Mouse (Mus musculus) C2C12 (cell line): Measurements from ENCODE around the gene Strn4. TPM values are rescaled to one million over a fixed set of nuclear protein-coding genes. Genes with fewer than 3 reads are reported as not detected.

ENCODE experiments used
- H3K27me3 ChIP-seq: one replicate; pipeline ENCODE4 v1.6.1; 2011; ENCODE audit not compliant: control insufficient read depth, insufficient read depth, insufficient read length
- H3K36me3 ChIP-seq: one replicate; pipeline ENCODE4 v1.6.1; 2011; ENCODE audit not compliant: control insufficient read depth, insufficient read depth
- H3K4me3 ChIP-seq: one replicate; pipeline ENCODE4 v1.5.1; 2011; ENCODE audit warnings: mild to moderate bottlenecking, control low read depth; ENCODE audit not compliant: poor library complexity, insufficient read depth, severe bottlenecking
- H3K79me2 ChIP-seq: one replicate; pipeline ENCODE4 v1.6.1; 2011; ENCODE audit not compliant: control insufficient read depth, insufficient read depth
- H3K79me3 ChIP-seq: one replicate; pipeline ENCODE4 v1.6.1; 2011; ENCODE audit warnings: low read depth, control low read depth
- H3ac ChIP-seq: one replicate; pipeline ENCODE3; 2011; ENCODE audit warnings: low read depth; ENCODE audit not compliant: control insufficient read depth, insufficient read length
- CEBPB ChIP-seq: IDR thresholded peaks from one replicate; pipeline ENCODE4 v1.6.1; 2011; ENCODE audit warnings: low read depth, mild to moderate bottlenecking, control low read depth, moderate library complexity
- CTCF ChIP-seq: IDR thresholded peaks from one replicate; pipeline ENCODE4 v1.5.1; 2011; ENCODE audit not compliant: control insufficient read depth, insufficient read depth, insufficient read length
- FOSL1 ChIP-seq: IDR thresholded peaks from one replicate; pipeline ENCODE4 v1.8.0; 2011; ENCODE audit warnings: mild to moderate bottlenecking, low read length; ENCODE audit not compliant: poor library complexity, insufficient read depth, severe bottlenecking
- MAX ChIP-seq: IDR thresholded peaks from one replicate; pipeline ENCODE4 v1.6.1; 2011; ENCODE audit warnings: mild to moderate bottlenecking, control low read depth
- MYOD1 ChIP-seq: IDR thresholded peaks from one replicate; pipeline ENCODE4 v1.6.1; 2011; ENCODE audit warnings: low read depth; ENCODE audit not compliant: control insufficient read depth, insufficient read length
- MYOG ChIP-seq: IDR thresholded peaks from one replicate; pipeline ENCODE4 v1.6.1; 2011; ENCODE audit not compliant: control insufficient read depth, insufficient read length; ENCODE audit errors: extremely low read depth
- USF1 ChIP-seq: IDR thresholded peaks from one replicate; pipeline ENCODE4 v1.6.1; 2011; ENCODE audit warnings: low read depth, mild to moderate bottlenecking, control low read depth, moderate library complexity
- polyA plus RNA-seq: library from polyadenylated mRNA; unstranded; fragments of >200 nt; fragmentation: generic; extraction: Trizol; gene quantifications from one replicate; pipeline ENCODE4 v1.2.1, GENCODE M21; 2012; ENCODE audit warnings: missing spikeins

Gene Strn4
- polyA plus RNA-seq, 1 experiment: 50.4 TPM

GRCm38 (mm10) chr7:16876006-16876405 is 60.3 kb downstream of the Strn4 start:
- no peak overlapping the region for H3K4me3 ChIP-seq

GRCm38 (mm10) chr7:16876608-16877007 is 60.9 kb downstream of the Strn4 start:
- Histone ChIP-seq H3K27me3 (no peaks in the 10 kb centered on the region), H3K36me3 (no peaks in the 10 kb centered on the region), H3K4me3 (no peak overlapping the region), H3K79me3 (no peaks in the 10 kb centered on the region), H3ac (no peak overlapping the region), H3K79me2 (no peaks in the 10 kb centered on the region)
- TF ChIP-seq FOSL1 (no peak), CEBPB (no peak), MAX (no peak), MYOD1 (no peak), MYOG (no peak), CTCF (no peak), USF1 (no peak)

More at GRCm38 (mm10) chr7:16876006-16876405, 60.3 kb downstream of the Strn4 start:
- no peaks in the 10 kb centered on the region for H3K36me3 ChIP-seq
- TF ChIP-seq CEBPB (no peak), FOSL1 (no peak), MYOD1 (no peak), USF1 (no peak), CTCF (no peak), MAX (no peak), MYOG (no peak)
- H3K79me3 ChIP-seq: no peaks in the 10 kb centered on the region
- no peaks in the 10 kb centered on the region for H3K27me3 ChIP-seq
- H3ac ChIP-seq: no peak overlapping the region
- H3K79me2 ChIP-seq: no peaks in the 10 kb centered on the region

DNA sequence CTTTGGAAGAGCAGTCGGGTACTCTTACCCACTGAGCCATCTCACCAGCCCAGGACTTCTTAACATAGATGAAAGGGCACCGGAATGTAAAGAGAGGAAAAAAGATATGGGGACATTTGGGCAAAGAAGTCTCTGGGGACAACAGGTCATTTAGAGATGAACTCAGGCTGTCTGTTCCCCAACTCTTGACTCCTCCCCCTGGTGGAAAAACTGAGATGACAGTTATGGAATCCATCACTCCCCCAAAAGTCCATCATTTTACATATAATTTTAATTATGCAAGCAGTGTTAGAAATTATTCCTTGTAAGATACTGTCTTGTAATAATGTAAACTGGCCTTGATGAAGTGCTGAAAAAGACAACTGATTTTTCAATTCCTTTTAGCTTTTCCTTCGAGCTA is 62.0 kb downstream of the Strn4 start:
- Histone ChIP-seq H3K79me2 (no peaks in the 10 kb centered on the region), H3K36me3 (no peaks in the 10 kb centered on the region), H3ac (no peak overlapping the region), H3K79me3 (no peaks in the 10 kb centered on the region), H3K4me3 (no peak overlapping the region), H3K27me3 (no peaks in the 10 kb centered on the region)
- TF ChIP-seq MYOD1 (no peak), CEBPB (no peak), FOSL1 (no peak), CTCF (no peak)

DNA sequence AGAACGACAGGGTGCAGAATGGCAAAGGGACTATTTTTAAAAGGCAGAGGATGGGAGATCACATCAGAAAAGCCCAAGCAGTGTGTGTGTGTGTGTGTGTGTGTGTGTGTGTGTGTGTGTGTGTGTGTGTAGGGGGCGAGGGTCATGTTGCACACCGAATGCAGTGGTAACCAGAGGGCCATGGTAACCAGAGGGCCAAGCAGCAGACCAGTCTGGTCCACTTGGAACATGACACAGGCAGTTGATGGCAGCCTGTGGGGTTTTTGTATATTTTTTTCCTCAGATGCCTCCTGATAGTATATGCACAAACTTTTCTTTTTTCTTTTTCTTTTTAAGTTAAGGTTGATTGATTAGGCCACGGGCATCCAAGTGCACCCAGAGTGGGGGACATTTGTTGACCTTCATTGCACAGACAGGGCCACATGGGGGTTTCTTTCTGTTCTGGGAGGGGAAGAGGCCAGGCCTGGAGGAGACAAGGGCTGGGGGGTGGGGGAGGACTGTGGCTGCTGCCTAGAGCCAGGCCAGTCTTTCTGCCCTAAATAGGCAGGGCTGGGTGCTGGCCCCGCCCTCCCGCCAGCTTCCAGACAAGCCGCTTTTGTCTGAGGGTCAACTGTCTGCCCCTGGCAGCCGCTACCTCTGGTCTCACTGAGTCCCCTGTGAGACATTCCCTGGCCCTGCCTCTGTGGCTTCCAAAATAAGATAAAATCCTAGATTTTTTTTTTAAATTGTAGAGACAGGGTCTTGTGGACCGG is 64.3 kb downstream of the Strn4 start:
- Histone ChIP-seq H3K79me2 (no peaks in the 10 kb centered on the region), H3K36me3 (no peaks in the 10 kb centered on the region), H3K79me3 (no peaks in the 10 kb centered on the region), H3K27me3 (no peaks in the 10 kb centered on the region), H3K4me3 (no peak overlapping the region), H3ac (no peak overlapping the region)
- no peak for TF ChIP-seq CTCF
- TF ChIP-seq MYOD1: no peak
- no peak for TF ChIP-seq MYOG
- TF ChIP-seq MAX: no peak
- TF ChIP-seq CEBPB: no peak
- no peak for TF ChIP-seq USF1
- TF ChIP-seq FOSL1: no peak

GRCm38 (mm10) chr7:16880615-16881014 is 64.9 kb downstream of the Strn4 start:
- H3K27me3 ChIP-seq: no peaks in the 10 kb centered on the region
- H3K4me3 ChIP-seq: no peak overlapping the region
- H3K79me2 ChIP-seq: no peaks in the 10 kb centered on the region
- H3K79me3 ChIP-seq: no peaks in the 10 kb centered on the region
- H3ac ChIP-seq: no peak overlapping the region
- TF ChIP-seq MYOG: no peak
- no peak for TF ChIP-seq CEBPB
- no peak for TF ChIP-seq USF1
- no peak for TF ChIP-seq FOSL1
- no peak for TF ChIP-seq MYOD1
- no peak for TF ChIP-seq MAX
- no peak for TF ChIP-seq CTCF
- no peaks in the 10 kb centered on the region for H3K36me3 ChIP-seq

DNA sequence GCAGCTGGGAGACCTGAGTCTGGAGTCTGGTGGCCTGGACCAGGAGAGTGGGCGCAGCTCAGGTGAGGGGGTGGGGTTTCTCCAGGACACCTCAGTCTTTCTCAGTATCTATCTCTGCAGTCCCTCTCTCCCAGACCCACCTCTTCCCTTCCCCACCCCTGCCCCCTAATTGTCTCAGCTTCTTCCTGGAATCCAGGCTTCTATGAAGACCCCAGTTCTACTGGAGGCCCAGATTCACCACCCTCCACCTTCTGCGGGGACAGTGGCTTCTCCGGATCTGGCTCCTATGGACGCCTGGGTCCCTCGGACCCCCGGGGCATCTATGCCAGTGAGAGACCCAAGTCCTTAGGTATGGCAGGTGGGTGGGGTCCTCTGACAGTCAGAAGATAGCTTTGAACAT is 67.5 kb downstream of the Strn4 start:
- no peak overlapping the region for H3ac ChIP-seq
- no peaks in the 10 kb centered on the region for H3K79me2 ChIP-seq
- H3K79me3 ChIP-seq: no peaks in the 10 kb centered on the region
- H3K36me3 ChIP-seq: no peaks in the 10 kb centered on the region
- TF ChIP-seq MYOD1: no peak
- no peak for TF ChIP-seq MAX
- TF ChIP-seq MYOG: no peak
- no peak for TF ChIP-seq CEBPB
- no peak for TF ChIP-seq USF1
- no peak for TF ChIP-seq CTCF
- no peak for TF ChIP-seq FOSL1
- H3K27me3 ChIP-seq: no peaks in the 10 kb centered on the region
- H3K4me3 ChIP-seq: no peak overlapping the region
